Mouse (Mus musculus) hindbrain, embryonic 14.5 days (tissue): ENCODE results near the gene Ubr4. TPM values are rescaled to one million over a fixed set of nuclear protein-coding genes. Genes with fewer than 3 reads are reported as not detected.

Experiments used
- ATAC-seq: fragments of 200-750 bp; cut with Nextera tagmentation; 2 replicates; pipeline ENCODE4 v1.8.0; 2017; ENCODE audit warnings: moderate number of reproducible peaks, mild to moderate bottlenecking, moderate TSS enrichment, moderate library complexity; ENCODE audit not compliant: low FRiP score
- DNase-seq: peaks from one replicate; pipeline ENCODE4 v3.0.0-alpha.2; 2015; ENCODE audit warnings: low spot score
- H3K27ac ChIP-seq: fragments of 300-500 bp; sonication (generic); 2 replicates; pipeline ENCODE4 v1.5.1; 2014; ENCODE audit warnings: mild to moderate bottlenecking, moderate library complexity
- H3K27me3 ChIP-seq: fragments of 300-500 bp; sonication (generic); 2 replicates; pipeline ENCODE4 v1.6.1; 2014; ENCODE audit warnings: mild to moderate bottlenecking, low read length, mixed read lengths; ENCODE audit not compliant: control insufficient read depth, insufficient read depth
- H3K36me3 ChIP-seq: fragments of 300-500 bp; sonication (generic); replicated peaks from 2 replicates; pipeline ENCODE4 v1.6.1; 2014; ENCODE audit not compliant: control insufficient read depth, insufficient read depth
- H3K4me1 ChIP-seq: fragments of 300-500 bp; sonication (generic); replicated peaks from 2 replicates; pipeline ENCODE4 v1.6.1; 2014; ENCODE audit warnings: antibody characterized with exemption, low read length, mixed read lengths; ENCODE audit not compliant: control insufficient read depth, insufficient read depth
- H3K4me2 ChIP-seq: fragments of 300-500 bp; sonication (generic); replicated peaks from 2 replicates; pipeline ENCODE4 v1.6.1; 2014; ENCODE audit warnings: mild to moderate bottlenecking, moderate library complexity
- H3K4me3 ChIP-seq: fragments of 300-500 bp; sonication (generic); replicated peaks from 2 replicates; pipeline ENCODE4 v1.5.1; 2014; ENCODE audit warnings: mild to moderate bottlenecking, low read length
- H3K9ac ChIP-seq: fragments of 300-500 bp; sonication (generic); 2 replicates; pipeline ENCODE4 v1.6.1; 2014
- H3K9me3 ChIP-seq: fragments of 300-500 bp; sonication (generic); 2 replicates; pipeline ENCODE4 v1.6.1; 2016; ENCODE audit warnings: low read length; ENCODE audit not compliant: control insufficient read depth
- WGBS: fragments of 180-500 bp; shearing (Covaris S2); extraction: QIAGEN DNeasy Blood & Tissue Kit; methylation state at CpG from one replicate; pipeline ENCODE4 v1.1.7; 2014; 5-methylcytosine and 5-hydroxymethylcytosine counted together
- polyA plus RNA-seq: library from polyadenylated mRNA; unstranded; fragments of >200 nt; fragmentation: Nextera tagmentation; extraction: Ambion mirVana; gene quantifications from 2 replicates; pipeline ENCODE4 v1.2.1, GENCODE M21; 2014

Gene Ubr4
- polyA plus RNA-seq, 1 experiment from 2014 or later: 95.5 TPM

- Histone ChIP-seq H3K9me3 (no peaks in the 10 kb centered on the region), H3K27me3 (no peaks in the 10 kb centered on the region), H3K4me2 (no peak overlapping the region), H3K27ac (no peak overlapping the region), H3K9ac (no peak overlapping the region), H3K4me3 (no peak overlapping the region), H3K36me3 (peaks cover 33% of the 10 kb centered on the region), H3K4me1 (no peaks in the 10 kb centered on the region)
- WGBS: 72% methylated on average over 5 of the region's 5 CpGs
- DNase-seq (no peak), ATAC-seq (no peak)
Observed at GRCm38 (mm10) chr4:139343718-139344117, 8.7 kb upstream of the Ubr4 start.

DNA sequence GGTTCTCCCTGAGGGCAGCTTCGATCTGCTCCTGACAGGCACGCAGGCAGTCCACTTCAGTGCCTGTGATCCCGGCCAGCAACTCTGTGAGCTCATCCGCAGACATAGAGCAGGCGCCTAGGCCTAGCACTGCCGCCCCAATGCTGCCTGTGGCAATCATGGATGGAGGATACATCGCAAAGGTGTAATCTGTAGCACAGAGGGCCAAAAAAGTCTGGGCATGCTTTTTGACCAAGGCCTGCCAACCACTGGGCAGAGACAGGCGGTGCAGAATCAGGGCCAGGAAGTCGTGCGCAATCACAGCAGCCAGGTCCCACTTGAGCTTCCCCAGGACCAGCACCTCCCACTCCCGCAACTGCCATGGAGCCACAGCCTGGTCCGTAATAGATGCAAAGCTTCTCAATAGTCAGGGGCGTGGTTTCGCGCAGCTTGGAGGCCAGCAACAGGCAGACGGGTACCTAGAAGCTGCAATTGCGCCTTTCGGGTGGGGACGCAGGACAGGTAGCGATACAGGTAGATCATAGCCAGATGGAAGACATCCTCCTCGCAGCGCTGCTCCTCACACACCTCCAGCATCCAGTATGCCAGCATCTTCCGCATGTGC lies 6.9 kb upstream of the Ubr4 start:
- H3K4me3 ChIP-seq: no peak overlapping the region
- H3K27ac ChIP-seq: no peak overlapping the region
- H3K27me3 ChIP-seq: no peaks in the 10 kb centered on the region
- H3K4me2 ChIP-seq: no peak overlapping the region
- DNase-seq: no peak
- no peaks in the 10 kb centered on the region for H3K4me1 ChIP-seq
- no peak for ATAC-seq
- WGBS: 74% methylated on average over 23 of the region's 23 CpGs
- peaks cover 46% of the 10 kb centered on the region for H3K36me3 ChIP-seq
- no peaks in the 10 kb centered on the region for H3K9me3 ChIP-seq
- H3K9ac ChIP-seq: no peak overlapping the region

GRCm38 (mm10) chr4:139352832-139353231 lies 423 bp downstream of the Ubr4 start:
- Histone ChIP-seq H3K4me2 (peak overlapping the region; percentile 97), H3K4me1 (peaks cover 14% of the 10 kb centered on the region), H3K36me3 (peaks cover 51% of the 10 kb centered on the region), H3K9ac (peak overlapping the region; percentile 95), H3K4me3 (peak overlapping the region; percentile 91), H3K9me3 (no peaks in the 10 kb centered on the region), H3K27ac (peak overlapping the region; percentile 98), H3K27me3 (no peaks in the 10 kb centered on the region)
- DNase-seq (no peak), ATAC-seq (no peak)
- 2% methylated on average over 7 of the region's 7 CpGs for WGBS

DNA sequence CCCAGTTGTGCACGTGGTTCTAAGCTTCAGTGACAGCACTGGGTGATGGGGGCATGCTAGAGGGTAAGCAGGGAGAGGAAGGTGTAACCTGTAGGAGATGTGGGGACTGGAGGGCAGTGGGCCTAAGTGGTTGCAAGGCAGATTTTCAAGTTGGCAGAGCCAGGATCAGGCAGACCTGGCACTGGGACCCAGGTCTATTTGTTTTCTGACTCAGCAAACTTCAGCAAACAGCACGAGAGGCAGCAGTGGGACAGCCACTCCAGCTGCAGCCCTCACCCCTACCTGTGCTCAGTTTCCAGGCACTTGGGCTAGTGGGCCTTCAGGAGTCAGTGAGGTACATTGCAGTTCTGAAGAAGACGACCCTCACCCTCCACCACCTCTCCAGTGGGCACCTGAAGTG lies 4.8 kb downstream of the Ubr4 start:
- Histone ChIP-seq H3K4me1 (0 out of 2 replicates have a peak, but pooled peaks cover 4% of the 10 kb centered on the region), H3K36me3 (peaks cover 73% of the 10 kb centered on the region), H3K27me3 (no peaks in the 10 kb centered on the region), H3K9me3 (no peaks in the 10 kb centered on the region), H3K27ac (no peak overlapping the region), H3K9ac (no peak overlapping the region), H3K4me3 (no peak overlapping the region), H3K4me2 (no peak overlapping the region)
- DNase-seq (no peak), ATAC-seq (no peak)
- 96% methylated on average over 3 of the region's 3 CpGs for WGBS

DNA sequence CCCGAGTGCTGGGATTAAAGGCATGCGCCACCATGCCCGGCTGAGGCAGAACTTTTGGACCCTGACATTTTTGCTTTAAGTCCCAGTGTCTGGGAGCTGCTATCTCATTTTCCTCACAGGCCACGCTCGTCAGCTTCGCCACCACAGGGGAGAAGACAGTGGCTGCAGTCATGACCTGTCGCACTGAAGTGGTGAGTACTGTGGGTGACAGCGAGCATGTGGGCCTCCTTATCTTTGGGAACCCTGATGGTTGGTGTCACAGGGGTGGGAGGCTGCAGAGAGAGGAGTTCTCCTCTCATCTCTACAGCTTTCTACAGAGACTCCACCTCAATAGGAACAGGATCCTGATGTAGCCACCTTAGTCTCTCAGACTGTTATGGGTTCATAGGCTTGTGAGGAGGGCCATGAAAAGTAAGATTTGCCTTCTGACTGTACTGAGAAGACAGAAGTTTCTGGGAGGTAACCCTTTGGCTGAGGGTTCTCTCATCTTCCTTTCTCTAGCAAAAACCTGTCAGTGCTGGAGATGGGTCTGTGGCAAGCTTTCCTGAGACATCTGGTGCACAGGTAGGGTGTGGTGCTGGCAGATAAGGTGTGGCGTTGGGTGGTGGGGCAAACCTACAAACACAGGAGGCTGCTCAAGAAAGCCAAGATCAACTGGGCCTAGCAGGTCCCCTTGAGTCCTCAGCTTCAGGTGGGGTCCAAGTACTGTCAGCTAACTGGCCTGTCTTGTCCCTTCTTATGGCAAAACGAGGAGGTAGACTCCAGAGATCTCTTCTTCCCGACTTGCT lies 8.5 kb downstream of the Ubr4 start:
- Histone ChIP-seq H3K4me1 (no peaks in the 10 kb centered on the region), H3K4me3 (no peak overlapping the region), H3K9ac (no peak overlapping the region), H3K9me3 (no peaks in the 10 kb centered on the region), H3K27ac (no peak overlapping the region), H3K36me3 (peaks cover 97% of the 10 kb centered on the region), H3K4me2 (no peak overlapping the region), H3K27me3 (no peaks in the 10 kb centered on the region)
- no peak for DNase-seq
- ATAC-seq: no peak
- 95% methylated on average over 11 of the region's 11 CpGs for WGBS

DNA sequence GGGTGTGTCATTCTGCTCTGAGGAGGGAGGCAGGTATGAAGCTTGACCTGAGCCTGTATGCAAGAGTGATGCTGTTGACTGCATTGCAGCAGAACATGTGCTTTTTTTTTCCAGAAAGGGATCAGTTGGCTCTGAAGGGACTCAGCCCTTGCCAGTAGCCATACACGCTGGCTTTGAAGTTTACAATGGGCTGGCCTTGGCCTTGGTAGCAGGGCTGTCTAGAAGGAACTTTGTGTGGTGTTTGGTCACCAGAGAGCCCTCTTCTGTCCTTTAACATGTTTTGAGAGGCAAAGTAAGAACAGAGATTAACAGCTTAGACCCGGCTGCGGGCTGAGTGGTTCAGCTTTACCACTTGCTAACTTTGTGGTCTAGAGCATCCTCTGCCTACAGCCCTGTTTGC lies 14.9 kb downstream of the Ubr4 start:
- Histone ChIP-seq H3K9me3 (no peaks in the 10 kb centered on the region), H3K4me1 (no peaks in the 10 kb centered on the region), H3K27me3 (no peaks in the 10 kb centered on the region), H3K9ac (no peak overlapping the region), H3K27ac (no peak overlapping the region), H3K4me2 (no peak overlapping the region), H3K36me3 (peaks cover 96% of the 10 kb centered on the region), H3K4me3 (no peak overlapping the region)
- DNase-seq (no peak), ATAC-seq (no peak)
- WGBS: 94% methylated on average over 3 of the region's 3 CpGs

GRCm38 (mm10) chr4:139368038-139368437 lies 15.6 kb downstream of the Ubr4 start:
- Histone ChIP-seq H3K4me1 (no peaks in the 10 kb centered on the region), H3K4me2 (no peak overlapping the region), H3K27me3 (no peaks in the 10 kb centered on the region), H3K9ac (no peak overlapping the region), H3K9me3 (no peaks in the 10 kb centered on the region), H3K4me3 (no peak overlapping the region), H3K36me3 (peaks cover 96% of the 10 kb centered on the region), H3K27ac (no peak overlapping the region)
- 95% methylated on average over 5 of the region's 5 CpGs for WGBS
- DNase-seq (no peak), ATAC-seq (no peak)

- Histone ChIP-seq H3K4me1 (no peaks in the 10 kb centered on the region), H3K4me3 (no peak overlapping the region), H3K9me3 (no peaks in the 10 kb centered on the region), H3K9ac (no peak overlapping the region), H3K4me2 (no peak overlapping the region), H3K27me3 (no peaks in the 10 kb centered on the region), H3K36me3 (peaks cover 98% of the 10 kb centered on the region), H3K27ac (no peak overlapping the region)
- ATAC-seq: no peak
- WGBS: 93% methylated on average over 4 of the region's 4 CpGs
- no peak for DNase-seq
Observed at GRCm38 (mm10) chr4:139373130-139373529, 20.7 kb downstream of the Ubr4 start.

DNA sequence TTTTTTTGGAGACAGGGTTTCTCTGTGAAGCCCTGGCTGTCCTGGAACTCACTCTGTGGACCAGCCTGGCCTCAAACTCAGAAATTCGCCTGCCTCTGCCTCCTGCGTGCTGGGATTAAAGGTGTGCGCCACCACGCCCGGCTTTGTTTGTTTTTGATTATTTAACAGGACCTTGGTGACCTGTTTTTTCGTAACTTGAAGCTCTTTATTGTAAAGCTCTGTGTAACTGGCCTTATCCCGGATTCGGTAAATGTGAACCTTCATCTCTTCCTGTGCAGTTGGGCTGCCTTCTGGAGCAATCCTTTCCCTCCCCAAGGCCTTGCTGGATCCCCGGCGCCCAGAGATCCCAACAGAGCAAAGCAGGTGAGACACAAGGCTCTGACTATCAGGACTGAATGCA lies 21.1 kb downstream of the Ubr4 start:
- H3K36me3 ChIP-seq: peaks cover 96% of the 10 kb centered on the region

More for the DNA sequence above, 21.1 kb downstream of the Ubr4 start:
- Histone ChIP-seq H3K27me3 (no peaks in the 10 kb centered on the region), H3K9me3 (no peaks in the 10 kb centered on the region), H3K27ac (no peak overlapping the region), H3K9ac (no peak overlapping the region), H3K4me2 (no peak overlapping the region), H3K4me3 (no peak overlapping the region), H3K4me1 (no peaks in the 10 kb centered on the region)
- DNase-seq (no peak), ATAC-seq (no peak)
- 96% methylated on average over 10 of the region's 10 CpGs for WGBS
